Mouse (Mus musculus) lung, adult 2 months (tissue): ENCODE results near the gene Hck. TPM values are rescaled to one million over a fixed set of nuclear protein-coding genes. Genes with fewer than 3 reads are reported as not detected.

Source experiments
- DNase-seq: peaks from one replicate; pipeline ENCODE4 v3.0.0; 2022
- H3K4me1 ChIP-seq: fragments of 200-500 bp; 2 replicates; pipeline ENCODE4 v1.6.1; 2011; ENCODE audit warnings: low read length; ENCODE audit not compliant: control insufficient read depth, insufficient read depth
- H3K4me3 ChIP-seq: fragments of 200-500 bp; replicated peaks from 2 replicates; pipeline ENCODE3; 2011; ENCODE audit warnings: low read depth, mild to moderate bottlenecking, control low read depth, low read length; ENCODE audit errors: extremely low read depth
- CTCF ChIP-seq: fragments of 200-500 bp; IDR thresholded peaks from 2 replicates; pipeline ENCODE4 v1.5.1; 2011; ENCODE audit warnings: mild to moderate bottlenecking, low read length, control low read depth; ENCODE audit not compliant: insufficient read depth
- POLR2A ChIP-seq: fragments of 200-500 bp; IDR thresholded peaks from 2 replicates; pipeline ENCODE4 v1.6.1; 2011; ENCODE audit warnings: low read depth, mild to moderate bottlenecking, control low read depth, low read length, borderline replicate concordance; ENCODE audit errors: extremely low read depth
- WGBS: fragments of 180-500 bp; shearing (Covaris S2); methylation state at CpG from one replicate; pipeline ENCODE4 v1.1.7; 2018; 5-methylcytosine and 5-hydroxymethylcytosine counted together
- polyA plus RNA-seq: library from polyadenylated mRNA; depleted of rRNA; stranded (reverse); fragments of >200 nt; gene quantifications from 2 replicates; pipeline ENCODE4 v1.2.3, GENCODE M21; 2012

Gene Hck
- polyA plus RNA-seq, 1 experiment = 52.8 TPM

DNA sequence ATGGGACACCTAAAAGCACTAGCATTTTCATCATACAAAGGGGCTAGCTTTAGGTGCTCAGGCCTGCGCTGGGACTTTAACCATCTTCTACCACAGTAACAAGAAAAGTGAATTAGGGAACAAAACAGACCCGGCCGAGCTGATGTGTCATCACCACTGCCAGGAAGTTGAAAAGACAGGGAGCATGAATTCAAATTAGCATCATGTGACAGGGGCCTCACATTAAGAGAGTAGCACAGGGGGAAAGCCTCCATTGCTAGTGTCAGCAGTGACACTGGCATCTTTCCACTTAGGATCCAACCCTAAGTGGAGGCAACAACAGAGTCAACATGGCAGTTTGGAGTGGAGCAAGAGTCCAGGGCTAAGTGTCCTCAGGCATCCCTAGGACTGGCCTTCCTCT lies 39.0 kb downstream of the Hck start:
- DNase-seq = no peak
- peaks cover 2% of the 10 kb centered on the region; the same call in 1 of the 2 replicates for H3K4me1 ChIP-seq
- TF ChIP-seq CTCF = no peak
- TF ChIP-seq POLR2A = no peak
- WGBS = 69% methylated on average over 3 of the region's 3 CpGs
- H3K4me3 ChIP-seq = no peak overlapping the region

DNA sequence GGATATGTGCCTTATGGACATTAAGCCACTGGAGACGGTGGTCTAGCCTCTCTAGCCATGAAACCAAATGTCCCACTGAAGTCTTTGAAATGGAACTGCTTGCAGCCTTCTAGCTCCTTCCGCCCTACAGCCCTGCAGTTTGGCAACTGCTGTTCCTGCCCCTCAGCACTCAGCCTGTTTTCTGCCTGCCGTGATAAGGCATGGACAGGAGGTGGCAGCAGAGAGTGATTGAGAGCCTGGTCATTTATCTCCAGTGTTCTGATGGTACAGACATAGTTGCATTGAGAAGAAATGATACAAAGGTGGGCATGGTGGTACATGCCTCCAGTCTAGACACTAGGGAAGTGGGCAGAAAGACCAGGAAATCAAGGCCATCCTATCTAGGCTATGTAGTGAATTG lies 39.4 kb downstream of the Hck start:
- Histone ChIP-seq H3K4me3 (no peak overlapping the region), H3K4me1 (no peaks in the 10 kb centered on the region)
- TF ChIP-seq POLR2A (no peak), CTCF (peak; percentile 94)
- WGBS = 12% methylated on average over 3 of the region's 3 CpGs
- DNase-seq = peak; percentile 68

- no peak for DNase-seq
- WGBS = 69% methylated on average over 3 of the region's 3 CpGs
- Histone ChIP-seq H3K4me3 (no peak overlapping the region), H3K4me1 (no peaks in the 10 kb centered on the region)
- TF ChIP-seq CTCF (no peak), POLR2A (no peak)
These were observed 41.5 kb downstream of the Hck start for GRCm38 (mm10) chr2:153149742-153150141.

DNA sequence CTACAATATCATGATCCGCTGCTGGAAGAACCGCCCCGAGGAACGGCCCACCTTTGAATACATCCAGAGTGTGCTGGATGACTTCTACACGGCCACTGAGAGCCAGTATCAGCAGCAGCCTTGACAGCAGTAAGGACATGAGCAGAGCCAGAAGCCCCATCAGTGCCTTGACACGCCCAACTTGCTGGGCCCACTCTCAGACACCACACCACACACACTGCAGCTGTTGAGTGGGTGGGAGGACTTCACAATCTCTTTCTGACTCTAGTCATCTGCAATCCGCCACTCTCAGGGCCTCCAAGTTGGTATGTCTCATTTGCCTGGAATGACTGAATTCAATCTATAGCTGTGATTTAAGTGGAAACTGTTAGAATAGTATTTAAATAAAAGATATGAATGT lies 42.8 kb downstream of the Hck start:
- TF ChIP-seq POLR2A (no peak), CTCF (no peak)
- 79% methylated on average over 7 of the region's 7 CpGs for WGBS
- Histone ChIP-seq H3K4me3 (no peak overlapping the region), H3K4me1 (no peaks in the 10 kb centered on the region)
- DNase-seq = no peak

GRCm38 (mm10) chr2:153151926-153152665 lies 43.8 kb downstream of the Hck start:
- 51% methylated on average over 8 of the region's 8 CpGs for WGBS
- DNase-seq = no peak
- H3K4me3 ChIP-seq = no peak overlapping the region
- H3K4me1 ChIP-seq = no peaks in the 10 kb centered on the region
- TF ChIP-seq POLR2A (no peak), CTCF (no peak)

- no peak overlapping the region for H3K4me3 ChIP-seq
- no peaks in the 10 kb centered on the region for H3K4me1 ChIP-seq
- no peak for DNase-seq
- TF ChIP-seq POLR2A (no peak), CTCF (no peak)
- WGBS = 60% methylated on average over 4 of the region's 4 CpGs
These were observed 44.8 kb downstream of the Hck start for GRCm38 (mm10) chr2:153153033-153153450.

- 72% methylated on average over 2 of the region's 3 CpGs for WGBS
- no peaks in the 10 kb centered on the region; the same call in 1 of the 2 replicates for H3K4me1 ChIP-seq
- DNase-seq = no peak
- H3K4me3 ChIP-seq = no peak overlapping the region
- no peak for TF ChIP-seq POLR2A
- no peak for TF ChIP-seq CTCF
These were observed 49.0 kb downstream of the Hck start for GRCm38 (mm10) chr2:153157270-153157669.

- WGBS = 74% methylated on average over 5 of the region's 5 CpGs
- Histone ChIP-seq H3K4me1 (no peaks in the 10 kb centered on the region; the same call in 1 of the 2 replicates), H3K4me3 (no peak overlapping the region)
- DNase-seq = no peak
- TF ChIP-seq POLR2A = no peak
- TF ChIP-seq CTCF = no peak
These were observed 51.9 kb downstream of the Hck start for GRCm38 (mm10) chr2:153160133-153160532.

GRCm38 (mm10) chr2:153160844-153161683 lies 52.8 kb downstream of the Hck start, which contains the start of gene Tm9sf4:
TSS of gene Tm9sf4 (plus strand) at chr2:153161303.
- DNase-seq = peak; percentile 96
- peak within 1 kb of the TSS; percentile 94 for H3K4me3 ChIP-seq

More at GRCm38 (mm10) chr2:153160844-153161683, 52.8 kb downstream of the Hck start, which contains the start of gene Tm9sf4:
- TF ChIP-seq POLR2A (peak; percentile 79; the same call in 1 of the 2 replicates), CTCF (no peak)
- WGBS = 8% methylated on average over 34 of the region's 34 CpGs
- no peaks in the 10 kb centered on the region; the same call in 1 of the 2 replicates for H3K4me1 ChIP-seq
